Mouse (Mus musculus) CH12.LX (cell line): Measurements from ENCODE around the gene Itpr2. TPM values are rescaled to one million over a fixed set of nuclear protein-coding genes. Genes with fewer than 3 reads are reported as not detected.

Experiments used
- DNase-seq: peaks from one replicate; pipeline ENCODE4 v3.0.0-alpha.2; 2013; ENCODE audit errors: extremely low read depth
- H3K27ac ChIP-seq: 2 replicates; pipeline ENCODE4 v1.5.1; 2012; ENCODE audit warnings: low read depth, mild to moderate bottlenecking, control low read depth, moderate library complexity; ENCODE audit not compliant: insufficient read depth
- H3K27me3 ChIP-seq: replicated peaks from 2 replicates; pipeline ENCODE3; 2012; ENCODE audit warnings: inconsistent platforms
- H3K36me3 ChIP-seq, 2 experiments: replicated peaks in 1 of 2; 2 replicates each; pipeline versions ENCODE3 to v1.6.1; 2012; ENCODE audit warnings: inconsistent platforms in 1 of 2, low read length in 1 of 2, mild to moderate bottlenecking in 1 of 2, mixed read lengths in 1 of 2, moderate library complexity in 1 of 2; ENCODE audit not compliant: control insufficient read depth in 1 of 2, insufficient read depth in 1 of 2
- H3K4me1 ChIP-seq, 2 experiments: 2 replicates each; pipeline ENCODE4 v1.6.1; 2012; ENCODE audit warnings: inconsistent platforms in 1 of 2, moderate library complexity in 1 of 2; ENCODE audit not compliant: insufficient read depth in 2 of 2, control insufficient read depth in 1 of 2
- H3K4me2 ChIP-seq: 2 replicates; pipeline ENCODE4 v1.6.1; 2012; ENCODE audit warnings: low read depth, mild to moderate bottlenecking, control low read depth; ENCODE audit not compliant: poor library complexity, insufficient read depth, severe bottlenecking
- H3K4me3 ChIP-seq, 3 experiments: fragments of 150-350 bp in 1 of 3; sonication (generic) in 1 of 3; replicated peaks in 1 of 3; 2 replicates each; pipeline versions ENCODE3 to v1.5.1; 2011 to 2012; ENCODE audit warnings: low read depth in 2 of 3, low read length in 2 of 3, mild to moderate bottlenecking in 2 of 3, moderate library complexity in 2 of 3, control low read depth in 1 of 3, improper control_type of control experiment in 1 of 3, inconsistent platforms in 1 of 3, mixed read lengths in 1 of 3; ENCODE audit not compliant: poor library complexity in 1 of 3
- H3K79me2 ChIP-seq: replicated peaks from 2 replicates; pipeline ENCODE4 v1.6.1; 2012; ENCODE audit warnings: mild to moderate bottlenecking, moderate library complexity; ENCODE audit not compliant: control insufficient read depth, poor library complexity, insufficient read depth, severe bottlenecking; ENCODE audit errors: extremely low read depth
- H3K9ac ChIP-seq: 2 replicates; pipeline ENCODE4 v1.6.1; 2012; ENCODE audit warnings: low read depth, mild to moderate bottlenecking, control low read depth, moderate library complexity; ENCODE audit not compliant: insufficient read depth
- H3K9me3 ChIP-seq: replicated peaks from 2 replicates; pipeline ENCODE3; 2012; ENCODE audit warnings: low read length, inconsistent platforms, mixed read lengths
- BHLHE40 ChIP-seq: IDR thresholded peaks from 2 replicates; pipeline ENCODE4 v1.6.1; 2011; ENCODE audit warnings: mild to moderate bottlenecking, low read depth, low read length, improper control_type of control experiment
- CHD2 ChIP-seq: IDR thresholded peaks from 2 replicates; pipeline ENCODE4 v1.6.1; 2011; ENCODE audit warnings: low read length, improper control_type of control experiment
- ELF1 ChIP-seq: IDR thresholded peaks from 2 replicates; pipeline ENCODE4 v1.6.1; 2014; ENCODE audit warnings: low read depth, mild to moderate bottlenecking, inconsistent platforms, low read length, improper control_type of control experiment
- ETS1 ChIP-seq: conservative IDR thresholded peaks from 2 replicates; pipeline ENCODE4 v1.6.1; 2012; ENCODE audit warnings: low read depth, mild to moderate bottlenecking, inconsistent platforms, low read length, improper control_type of control experiment, moderate library complexity
- HCFC1 ChIP-seq: IDR thresholded peaks from 2 replicates; pipeline ENCODE4 v1.6.1; 2012; ENCODE audit warnings: low read depth, mild to moderate bottlenecking, inconsistent platforms, low read length, improper control_type of control experiment
- IRF4 ChIP-seq: IDR thresholded peaks from 2 replicates; pipeline ENCODE4 v1.6.1; 2014; ENCODE audit warnings: low read depth, mild to moderate bottlenecking, inconsistent platforms, low read length, improper control_type of control experiment
- MAFK ChIP-seq: IDR thresholded peaks from 2 replicates; pipeline ENCODE4 v1.6.1; 2011; ENCODE audit warnings: low read length, improper control_type of control experiment; ENCODE audit not compliant: insufficient replicate concordance
- MEF2A ChIP-seq: IDR thresholded peaks from 2 replicates; pipeline ENCODE4 v1.6.1; 2014; ENCODE audit warnings: low read depth, mild to moderate bottlenecking, inconsistent platforms, low read length, improper control_type of control experiment, borderline replicate concordance
- MXI1 ChIP-seq: IDR thresholded peaks from 2 replicates; pipeline ENCODE4 v1.6.1; 2011; ENCODE audit warnings: mild to moderate bottlenecking, low read depth, low read length, improper control_type of control experiment
- NELFE ChIP-seq: IDR thresholded peaks from 2 replicates; pipeline ENCODE4 v1.6.1; 2011; ENCODE audit warnings: low read depth, low read length, improper control_type of control experiment
- RCOR1 ChIP-seq: conservative IDR thresholded peaks from 2 replicates; pipeline ENCODE4 v1.6.1; 2012; ENCODE audit warnings: low read depth, mild to moderate bottlenecking, inconsistent platforms, low read length, improper control_type of control experiment
- TBP ChIP-seq: conservative IDR thresholded peaks from 2 replicates; pipeline ENCODE4 v1.6.1; 2011; ENCODE audit warnings: low read depth, low read length, improper control_type of control experiment
- TCF12 ChIP-seq: IDR thresholded peaks from 2 replicates; pipeline ENCODE4 v1.6.1; 2014; ENCODE audit warnings: low read depth, mild to moderate bottlenecking, inconsistent platforms, low read length, improper control_type of control experiment
- USF1 ChIP-seq: IDR thresholded peaks from 2 replicates; pipeline ENCODE4 v1.6.1; 2014; ENCODE audit warnings: low read depth, mild to moderate bottlenecking, inconsistent platforms, low read length, improper control_type of control experiment
- ZC3H11A ChIP-seq: IDR thresholded peaks from 2 replicates; pipeline ENCODE4 v1.6.1; 2012; ENCODE audit warnings: low read depth, mild to moderate bottlenecking, inconsistent platforms, low read length, improper control_type of control experiment
- ZNF384 ChIP-seq: IDR thresholded peaks from 2 replicates; pipeline ENCODE4 v1.6.1; 2012; ENCODE audit warnings: low read depth, low read length, improper control_type of control experiment, inconsistent platforms
- dilution Hi-C: fragments of 300-500 bp; cut with MboI; formaldehyde crosslinking; loops from 2 replicates; pipeline ENCODE4 v1.14.3; 2020; ENCODE audit warnings: low sequenced_read_pairs; ENCODE audit not compliant: extremely low pct_unique_long_range_greater_than_20kb, extremely low pct_ligation_motif_present
- in situ Hi-C: fragments of 300-500 bp; cut with MboI; formaldehyde crosslinking; loops from 3 replicates; pipeline ENCODE4 v1.14.3; 2019; ENCODE audit warnings: low sequenced_read_pairs, low pct_ligation_motif_present, low pct_unique_long_range_greater_than_20kb, mixed read lengths
- polyA plus RNA-seq: library from polyadenylated mRNA; unstranded; fragments of >175 nt; gene quantifications from 2 replicates; pipeline ENCODE4 v1.2.1, GENCODE M21; 2012; ENCODE audit warnings: low read depth; ENCODE audit not compliant: insufficient read length
- total RNA-seq, 2 experiments: library from RNA; depleted of rRNA; stranded (reverse); fragments of 300-350 nt in 1 of 2; fragments of >200 nt in 1 of 2; gene quantifications; 2 replicates each; pipeline ENCODE4 v1.2.3; 2012 to 2014

Gene Itpr2
- total and polyA plus RNA-seq, 3 experiments: 3.5 to 8.9 (median 4.4) TPM

DNA sequence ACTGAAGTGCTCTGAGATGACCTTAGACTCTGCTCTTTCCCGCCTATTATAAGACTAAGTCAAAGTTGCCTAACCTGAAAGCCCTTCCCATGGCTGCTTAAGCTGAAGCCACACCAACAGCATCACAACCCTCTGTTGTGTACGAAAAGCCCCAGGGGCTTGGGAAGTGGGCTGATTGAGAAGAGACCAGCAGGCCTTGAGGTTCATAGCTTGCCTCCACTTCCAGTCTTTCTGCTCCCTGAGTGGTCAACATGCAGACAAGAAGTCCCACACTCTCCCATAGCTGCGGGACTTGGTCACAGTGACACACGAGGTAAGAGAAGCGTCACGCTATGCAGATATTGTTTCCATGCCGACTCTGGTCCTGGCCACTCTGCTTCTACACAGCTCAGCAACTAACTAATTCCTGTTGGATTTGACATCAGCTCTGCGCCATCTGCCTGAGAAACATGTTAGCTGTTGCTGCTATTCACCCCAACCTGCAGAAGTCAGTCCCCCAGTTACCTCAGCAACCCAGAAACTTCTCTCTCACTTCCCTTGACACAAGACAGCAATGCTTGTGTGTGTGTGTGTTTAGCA lies 346.8 kb downstream of the Itpr2 start:
- Histone ChIP-seq H3K4me3 (no peak overlapping the region), H3K4me1 (peaks cover 7 to 13% of the 10 kb centered on the region in 2 experiments), H3K9me3 (no peaks in the 10 kb centered on the region), H3K27me3 (no peaks in the 10 kb centered on the region), H3K4me2 (no peak overlapping the region), H3K79me2 (no peaks in the 10 kb centered on the region), H3K27ac (no peak overlapping the region), H3K9ac (no peak overlapping the region), H3K36me3 (peaks cover 0 to 38% of the 10 kb centered on the region in 2 experiments)
- in situ Hi-C loops: no loop called here
- TF ChIP-seq HCFC1: no peak
- TF ChIP-seq ZNF384: no peak
- TF ChIP-seq MEF2A: no peak
- no peak for TF ChIP-seq NELFE
- no peak for TF ChIP-seq USF1
- no peak for TF ChIP-seq TCF12
- no peak for TF ChIP-seq ZC3H11A
- TF ChIP-seq CHD2: no peak
- TF ChIP-seq MXI1: no peak
- no peak for TF ChIP-seq ELF1
- no peak for TF ChIP-seq ETS1
- TF ChIP-seq IRF4: no peak
- no peak for TF ChIP-seq TBP
- TF ChIP-seq MAFK: no peak
- dilution Hi-C loops: no loop called here
- no peak for DNase-seq

DNA sequence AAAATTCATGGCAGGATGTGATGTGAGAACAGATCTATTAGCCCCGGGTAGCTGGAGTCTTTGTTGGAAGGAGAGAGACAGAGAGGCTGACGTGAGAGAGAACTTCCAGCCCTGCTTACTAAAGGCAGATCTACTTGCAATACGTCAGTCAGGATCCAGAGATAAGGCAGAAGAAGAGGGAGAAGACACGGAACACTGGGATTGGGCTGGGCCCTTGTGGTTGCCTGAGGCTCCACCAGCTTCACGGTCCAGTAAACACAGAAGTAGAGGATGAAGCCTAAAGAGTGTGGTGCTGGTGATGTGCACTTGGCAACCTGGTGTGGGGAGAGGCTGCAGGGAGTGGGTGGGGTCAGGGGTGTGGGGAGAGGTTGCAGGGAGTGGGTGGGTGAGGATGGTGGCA lies 349.2 kb downstream of the Itpr2 start:
- Histone ChIP-seq H3K36me3 (peaks cover 0 to 45% of the 10 kb centered on the region in 2 experiments), H3K9me3 (no peaks in the 10 kb centered on the region), H3K4me1 (peaks cover 7 to 13% of the 10 kb centered on the region in 2 experiments), H3K4me3 (no peak overlapping the region), H3K27me3 (no peaks in the 10 kb centered on the region), H3K4me2 (no peak overlapping the region), H3K79me2 (no peaks in the 10 kb centered on the region), H3K27ac (no peak overlapping the region), H3K9ac (no peak overlapping the region)
- no peak for DNase-seq
- dilution Hi-C loops (no loop called here), in situ Hi-C loops (no loop called here)
- no peak for TF ChIP-seq RCOR1
- no peak for TF ChIP-seq BHLHE40
